Mouse (Mus musculus) right cerebral cortex, adult 2 months (tissue): ENCODE results near the gene Wnt3a.

Experiments used
- DNase-seq, 2 experiments: peaks; one replicate each; pipeline ENCODE4 v3.0.0; 2021 to 2022; ENCODE audit warnings: low spot score in 2 of 2

Wnt3a gene

GRCm38 (mm10) chr11:59290702-59291303, at the start of gene Wnt3a:
Wnt3a (minus strand) TSS chr11:59290752.
- DNase-seq = no peak

- peak; percentile 67 to 76 for DNase-seq
These were observed 48.2 kb upstream of the Wnt3a start for GRCm38 (mm10) chr11:59338736-59339120.

DNA sequence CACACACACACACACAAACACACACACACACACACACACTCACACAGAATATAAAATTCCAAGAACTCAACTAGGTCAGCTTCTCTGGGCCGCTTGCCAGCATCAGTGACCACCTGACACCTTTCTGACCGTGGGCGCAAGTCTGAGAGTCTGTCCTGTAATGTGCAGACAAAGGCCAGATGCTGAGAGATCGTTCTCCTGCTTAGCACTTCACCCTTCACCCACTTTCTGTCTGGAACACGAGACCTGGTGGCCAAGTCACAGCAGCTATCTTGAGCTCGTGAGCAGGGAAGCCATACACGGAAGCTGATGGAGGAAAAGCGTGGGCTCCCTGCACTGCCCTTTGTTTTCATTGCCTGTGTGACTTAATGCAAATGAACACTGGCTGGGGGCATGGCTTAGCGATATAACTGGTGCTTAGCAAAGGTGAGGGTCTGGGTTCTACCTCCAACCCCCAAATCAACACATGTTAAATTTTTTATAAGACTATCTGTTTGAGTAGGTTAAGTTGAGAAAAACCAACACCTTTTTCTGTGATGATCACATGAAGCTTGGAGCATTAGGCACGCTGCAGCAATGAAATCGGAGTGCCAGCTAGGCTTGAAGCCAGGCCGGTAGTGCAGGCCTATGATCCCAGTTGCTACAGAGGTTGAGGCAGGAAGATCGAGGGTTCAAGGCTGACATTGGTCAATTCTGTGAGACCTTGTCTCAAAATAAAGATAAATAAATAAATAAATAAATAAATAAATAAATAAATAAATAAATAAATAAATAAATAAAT, 47.6 kb upstream of the Wnt3a start:
- no peak for DNase-seq

DNA sequence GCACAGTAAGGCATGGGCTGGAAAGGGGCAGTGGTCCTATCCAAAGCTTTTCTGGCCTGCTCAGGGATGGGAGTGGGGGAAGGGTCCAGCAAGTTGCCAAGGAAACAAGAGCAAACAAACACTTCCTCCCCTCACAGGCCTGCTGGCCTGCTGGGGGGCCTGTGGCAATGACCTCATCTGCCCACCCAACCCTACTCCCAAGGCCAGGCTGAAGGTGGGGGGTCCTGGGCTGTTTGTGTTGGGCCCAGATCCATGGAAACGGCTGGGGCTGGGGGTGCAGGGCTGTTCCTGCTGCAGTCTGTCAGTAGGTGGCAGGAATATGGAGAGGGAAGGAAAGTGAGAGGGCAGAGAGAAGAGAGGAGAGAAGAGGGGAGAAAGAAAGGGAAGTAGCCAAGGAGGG, 45.8 kb upstream of the Wnt3a start:
- DNase-seq = no peak

DNA sequence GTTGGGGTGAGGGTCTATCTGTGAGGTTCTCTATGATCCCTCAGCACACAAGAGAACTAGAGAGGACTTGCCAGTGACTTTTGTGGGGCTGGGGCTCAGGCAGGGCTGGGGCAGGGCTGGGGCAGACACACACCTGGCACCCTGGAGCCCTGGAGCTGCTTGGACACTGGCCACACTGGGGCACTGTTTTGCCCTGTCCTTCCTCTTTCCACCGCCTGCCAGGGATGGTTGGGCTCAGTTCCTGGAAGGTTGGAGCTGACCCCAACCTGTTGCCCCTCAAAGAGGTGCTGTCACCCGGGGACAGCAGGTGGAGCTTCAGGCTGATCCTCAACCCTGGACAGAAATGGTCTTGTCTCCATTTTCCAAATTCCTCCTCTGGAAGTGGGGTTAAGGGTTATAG, 45.4 kb upstream of the Wnt3a start:
- DNase-seq = no peak

DNA sequence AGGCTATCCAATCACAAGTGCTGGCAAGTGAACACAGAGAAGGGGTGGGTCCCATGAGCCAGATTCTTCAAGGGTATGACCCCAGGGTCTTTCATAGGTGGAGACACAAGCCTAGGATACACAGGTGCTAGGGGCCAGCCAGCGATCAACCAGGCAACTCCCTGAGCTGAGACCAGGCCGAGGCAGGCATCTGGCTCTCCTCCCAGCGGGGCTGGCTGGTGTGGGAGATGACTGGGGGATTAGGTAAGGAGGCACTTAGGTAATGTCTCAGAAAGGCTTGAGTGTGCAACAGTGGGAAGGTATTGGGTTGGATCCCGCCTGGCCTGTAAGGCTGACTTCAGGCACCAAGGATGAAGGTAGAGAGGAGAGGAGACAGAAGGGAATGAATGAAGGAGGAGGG, 44.6 kb upstream of the Wnt3a start:
- no peak for DNase-seq

DNA sequence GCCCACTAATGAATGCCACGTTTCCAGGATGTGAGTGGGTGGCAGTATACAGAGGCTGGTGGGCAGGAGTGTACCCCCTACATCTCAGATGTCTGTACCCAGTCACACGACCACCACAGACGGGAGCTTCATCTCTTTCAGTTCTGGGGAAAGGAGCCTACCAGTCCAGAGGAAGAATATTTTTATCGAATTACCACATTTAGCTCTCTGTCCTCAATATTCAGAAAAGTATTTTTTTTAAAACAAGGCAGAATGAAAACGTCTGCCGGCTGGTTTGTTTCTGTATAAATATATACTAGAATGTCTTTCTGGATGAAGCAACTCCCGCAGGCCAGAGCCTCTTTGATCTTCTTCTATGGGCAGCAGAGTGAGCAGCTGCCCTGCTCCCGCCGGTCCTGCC, 42.4 kb upstream of the Wnt3a start:
- DNase-seq = peak in 1 of 2 experiments; percentile 47

DNA sequence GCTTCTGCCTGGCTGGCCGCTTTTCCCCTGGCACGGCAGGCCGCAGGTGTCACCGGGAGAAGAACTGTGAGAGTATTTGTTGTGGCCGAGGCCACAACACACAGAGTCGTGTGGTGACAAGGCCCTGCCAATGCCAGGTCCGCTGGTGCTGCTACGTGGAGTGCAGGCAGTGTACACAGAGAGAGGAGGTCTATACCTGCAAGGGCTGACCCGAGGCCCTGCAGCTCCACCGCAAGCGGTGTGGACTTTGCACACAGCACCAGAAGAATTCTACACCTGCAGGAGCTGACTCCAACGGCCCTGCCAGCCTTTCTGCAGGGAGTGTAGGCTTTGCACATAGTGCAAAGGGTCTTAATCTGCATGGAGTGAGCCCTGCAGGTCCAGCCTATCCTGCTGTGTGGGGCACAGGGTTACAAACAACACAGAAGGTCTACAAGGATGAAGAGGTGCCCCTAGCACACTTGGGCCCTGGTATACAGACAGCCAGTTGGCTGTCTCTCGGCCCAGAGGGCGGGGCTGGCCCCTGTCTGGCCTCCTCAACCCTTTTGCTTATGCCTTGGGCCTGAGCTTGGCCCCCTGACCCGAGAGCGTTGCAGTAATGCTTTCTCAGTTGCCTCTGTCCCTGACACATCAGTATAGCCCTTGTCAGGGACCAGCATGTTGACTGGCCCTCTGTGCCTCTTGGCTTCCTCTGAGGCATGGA, 40.8 kb upstream of the Wnt3a start:
- no peak for DNase-seq

- peak; percentile 66 to 74 for DNase-seq
These were observed 40.0 kb upstream of the Wnt3a start for GRCm38 (mm10) chr11:59330560-59330959.

DNA sequence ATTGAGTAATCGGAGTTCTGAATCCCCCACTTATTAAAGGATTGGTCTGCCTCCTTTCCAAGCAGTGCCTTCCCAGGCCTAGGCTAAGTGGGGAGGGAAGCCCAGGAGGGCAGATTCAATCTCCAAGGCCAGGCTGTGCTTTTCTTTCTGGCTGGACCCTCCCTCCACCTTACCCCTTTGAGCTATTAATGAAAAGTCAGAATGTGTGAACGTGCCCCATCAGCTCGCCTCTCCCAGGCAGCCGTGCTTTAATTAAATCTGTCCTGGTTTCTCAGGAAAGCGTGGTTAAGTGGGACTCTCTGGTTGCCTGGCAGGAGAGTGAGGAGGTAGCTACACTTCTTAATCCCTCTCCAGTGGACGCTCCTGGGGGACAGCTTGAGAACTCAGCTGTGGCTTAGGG, 39.1 kb upstream of the Wnt3a start:
- peak in 1 of 2 experiments; percentile 31 for DNase-seq

GRCm38 (mm10) chr11:59327625-59328024, 37.1 kb upstream of the Wnt3a start:
- no peak for DNase-seq

- DNase-seq = no peak
These were observed 34.2 kb upstream of the Wnt3a start for GRCm38 (mm10) chr11:59324777-59325176.

DNA sequence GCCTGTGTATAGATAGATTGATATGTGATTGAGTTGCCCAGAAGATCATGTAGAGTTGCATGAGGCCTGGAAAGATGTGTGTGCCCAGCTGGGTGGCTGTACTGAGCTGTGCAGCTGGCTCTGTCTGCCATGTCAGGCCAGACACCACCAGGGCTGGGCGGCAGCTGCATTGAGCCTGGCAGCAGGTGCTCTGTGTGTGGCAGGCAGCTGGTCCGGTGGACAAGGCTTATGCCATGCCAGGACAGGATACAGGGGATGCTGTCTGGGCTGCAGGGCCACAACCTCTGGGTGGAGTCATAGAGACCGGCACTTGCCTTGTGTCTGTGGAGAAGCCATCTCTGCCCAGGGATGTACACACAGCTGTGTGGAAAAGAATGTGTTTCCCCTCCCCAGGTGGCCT, 32.4 kb upstream of the Wnt3a start:
- no peak for DNase-seq

DNA sequence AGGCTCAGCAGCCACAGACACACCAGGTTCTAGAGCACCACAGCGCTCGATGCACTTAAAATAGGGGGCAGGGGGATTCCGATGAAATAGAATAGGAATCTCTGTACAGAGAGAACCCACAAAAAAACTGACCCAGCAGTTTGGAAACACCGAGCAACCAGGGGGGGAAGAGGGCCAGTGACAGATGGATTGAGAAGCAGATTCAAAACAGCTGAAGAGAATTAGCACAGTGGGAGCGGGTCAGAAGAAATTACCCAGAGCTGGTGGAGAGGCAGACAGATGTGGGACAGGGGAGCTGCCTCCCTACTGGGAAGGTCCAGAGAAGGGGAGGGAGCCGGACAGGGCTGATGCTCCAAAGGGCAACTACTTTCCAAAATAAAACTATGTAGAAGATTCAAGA, 26.0 kb upstream of the Wnt3a start:
- DNase-seq = no peak

- no peak for DNase-seq
These were observed 23.4 kb upstream of the Wnt3a start for GRCm38 (mm10) chr11:59313944-59314343.

DNA sequence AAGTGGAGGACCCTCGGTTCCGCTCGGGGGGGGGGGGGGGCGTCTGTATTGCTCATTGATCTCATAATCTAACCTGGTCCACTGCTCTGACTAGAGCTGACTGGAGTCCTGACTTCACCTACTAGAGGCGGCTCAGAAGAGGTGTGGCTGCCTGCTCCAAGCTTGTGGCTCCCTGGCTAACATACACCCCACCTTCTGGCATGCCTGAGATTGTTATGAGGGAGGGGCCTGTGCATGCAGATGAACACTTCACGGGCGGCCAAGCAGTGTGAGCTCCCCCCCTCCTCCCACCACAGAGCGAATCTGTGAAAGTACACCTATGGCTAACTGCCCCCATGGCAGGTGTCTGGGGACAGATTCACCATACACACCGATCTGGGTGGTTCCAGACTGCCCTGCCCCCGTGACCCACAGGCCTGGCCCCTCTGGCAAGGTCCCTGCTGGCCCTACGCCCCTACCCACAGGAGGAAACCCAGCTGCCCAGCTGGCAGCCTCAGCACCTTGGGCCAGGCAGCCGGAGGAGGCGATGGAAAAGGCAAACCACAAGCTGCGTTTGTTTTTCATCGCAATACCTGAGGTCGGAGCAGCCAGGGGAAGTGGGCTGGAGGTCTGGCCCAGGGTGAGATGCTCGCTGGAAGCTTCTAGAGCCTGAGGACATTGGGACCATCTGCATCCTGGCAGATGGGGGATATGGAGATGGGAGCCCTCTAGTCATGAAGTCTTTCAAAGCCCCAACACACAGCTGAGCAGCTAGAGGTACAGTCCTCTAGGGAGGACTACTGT, 22.7 kb upstream of the Wnt3a start:
- no peak for DNase-seq

- DNase-seq = no peak
These were observed 21.9 kb upstream of the Wnt3a start for GRCm38 (mm10) chr11:59312501-59312900.

GRCm38 (mm10) chr11:59312060-59312459, 21.5 kb upstream of the Wnt3a start:
- no peak for DNase-seq

GRCm38 (mm10) chr11:59309976-59310375, 19.4 kb upstream of the Wnt3a start:
- no peak for DNase-seq

DNA sequence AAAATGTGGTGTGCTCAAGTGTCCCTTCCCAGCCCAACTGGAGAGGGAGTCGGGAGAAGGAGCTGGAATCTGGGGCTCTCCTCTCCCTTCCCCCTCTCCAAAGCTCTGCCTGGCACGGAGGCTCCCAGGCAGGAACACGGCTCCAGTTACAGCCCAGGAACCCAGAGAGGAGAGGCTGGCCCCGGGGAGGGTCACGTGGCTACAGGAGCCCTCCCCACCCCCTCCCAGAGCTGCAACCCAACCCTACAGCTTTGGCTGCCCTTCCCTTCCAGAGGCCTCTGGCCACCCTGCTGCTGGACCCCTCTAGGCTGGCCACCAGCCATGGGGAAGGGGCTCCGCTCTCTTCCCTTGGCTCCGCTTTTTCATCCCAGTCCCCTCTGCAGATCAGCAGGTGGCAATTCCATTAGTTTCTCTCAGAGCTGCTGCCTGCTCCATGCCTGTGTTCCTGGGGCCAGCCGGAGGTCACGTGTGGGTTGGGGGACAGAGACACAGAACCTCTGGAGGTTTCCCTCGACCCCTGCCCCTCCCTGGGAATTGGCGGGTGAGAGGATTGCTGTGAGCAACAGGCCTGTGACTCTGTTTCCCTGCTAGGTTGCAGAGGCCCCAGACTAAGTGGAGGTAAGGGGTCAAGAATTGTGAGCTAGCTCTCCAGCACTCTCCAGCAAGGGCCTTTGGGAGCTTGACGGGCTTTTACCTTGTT, 18.7 kb upstream of the Wnt3a start:
- DNase-seq = no peak

- no peak for DNase-seq
These were observed 18.1 kb upstream of the Wnt3a start for GRCm38 (mm10) chr11:59308625-59309024.

DNA sequence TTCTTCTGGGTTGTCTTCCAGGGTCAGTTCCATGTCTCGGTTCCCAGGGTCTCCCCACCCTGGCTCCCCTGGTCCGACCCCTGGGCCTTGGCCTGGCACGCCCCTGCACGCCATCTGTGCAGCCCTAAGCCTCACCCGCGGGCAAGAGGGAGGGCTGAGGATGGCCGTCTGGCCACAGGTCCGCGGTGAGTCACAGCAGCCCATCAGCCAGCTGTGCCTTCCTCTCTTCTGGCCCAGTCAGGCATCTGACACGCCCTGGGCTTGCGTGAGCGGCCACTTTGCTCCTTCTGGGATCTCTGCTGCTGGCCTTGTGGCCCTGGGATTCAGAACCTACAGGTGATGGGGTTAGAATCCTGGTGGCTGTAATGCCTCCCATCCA, 17.6 kb upstream of the Wnt3a start:
- no peak for DNase-seq
